ENCODE assay signal across 8 mouse cellular contexts in genomic region chr7:102222336-102222735, GRCm38 (mm10). TPM values are rescaled to one million over a fixed set of nuclear protein-coding genes. Genes with fewer than 3 reads are reported as not detected.
DNase-seq lines count a peak whose midpoint lies in the region; ATAC-seq and TF ChIP-seq lines count a peak whose summit lies in the region.

No protein-coding gene starts in this region.

- peak; percentile 86 for ATAC-seq in granulocyte monocyte progenitor cell, adult 5-6 weeks (replicated peaks; ENCODE audit: poor library complexity, severe bottlenecking)

- H3K4me1 ChIP-seq in testis, adult 2 months (ENCODE audit: control insufficient read depth, insufficient read depth, low read length) = peaks cover 6% of the 10 kb centered on the region
- H3K4me1 ChIP-seq in cerebellum, adult 2 months (ENCODE audit: control insufficient read depth, insufficient read depth, low read length) = no peaks in the 10 kb centered on the region

- no peak for TF ChIP-seq POLR2A in testis, adult 2 months (IDR thresholded peaks at IDR 0.05; ENCODE audit: control insufficient read depth, low read depth, low read length)
- TF ChIP-seq POLR2A in cerebellum, adult 2 months (IDR thresholded peaks at IDR 0.05; ENCODE audit: borderline replicate concordance, insufficient read depth, low read length) = no peak

- no peaks in the 10 kb centered on the region for H3K36me3 ChIP-seq in testis, adult 2 months (ENCODE audit: control insufficient read depth, insufficient read depth, low read length)

- 3% methylated on average over 9 of the region's 13 CpGs for WGBS in cerebellum, adult 2 months

- peak overlapping the region; percentile 30; the same call in 1 of the 2 replicates for H3K27ac ChIP-seq in testis, adult 2 months (ENCODE audit: control insufficient read depth, insufficient read depth, low read depth, low read length)
- peak overlapping the region; percentile 19; the same call in 1 of the 2 replicates for H3K27ac ChIP-seq in cerebellum, adult 2 months (ENCODE audit: insufficient read depth, low read length)

- no peak for DNase-seq in testis, postnatal 14 days (ENCODE audit: low spot score)
- peak; percentile 42 to 65 for DNase-seq in cerebellum, adult 2 months
- DNase-seq in kidney, adult 8-10 months = peak; percentile 41 to 46
- peak; percentile 72 for DNase-seq in lung, postnatal 10 days
- DNase-seq in retina, postnatal 1 day = peak; percentile 82
- DNase-seq in left cerebral cortex, adult 18-20 months (ENCODE audit: low spot score in 2 of 2) = no peak

- TF ChIP-seq CTCF in testis, adult 2 months (IDR thresholded peaks at IDR 0.05; ENCODE audit: control insufficient read depth, insufficient read depth, insufficient replicate concordance, low read depth, low read length) = no peak
- peak; percentile 52; the same call in 1 of the 2 replicates for TF ChIP-seq CTCF in cerebellum, adult 2 months (IDR thresholded peaks at IDR 0.05; ENCODE audit: borderline replicate concordance, insufficient read depth, low read depth, low read length)

- H3K27me3 ChIP-seq in testis, adult 2 months (ENCODE audit: control insufficient read depth, insufficient read depth, low read length) = no peaks in the 10 kb centered on the region
- H3K27me3 ChIP-seq in cerebellum, adult 2 months (ENCODE audit: control insufficient read depth, insufficient read depth, low read length) = no peaks in the 10 kb centered on the region

- peak overlapping the region; percentile 71; the same call in 1 of the 2 replicates for H3K4me3 ChIP-seq in testis, adult 2 months (ENCODE audit: control insufficient read depth, low read depth, low read length)
- H3K4me3 ChIP-seq in cerebellum, adult 2 months (replicated peaks; ENCODE audit: insufficient read depth, low read depth, low read length) = peak overlapping the region; percentile 65

RNA-seq across cellular contexts. Expression of gene Pgap2, which starts 12.3 kb away (rescaled TPM):
- 304 and 321 TPM in 2 replicates for polyA plus RNA-seq in testis, adult 2 months (2012; rRNA removed)
- 32.9 and 35.2 TPM in 2 replicates for polyA plus RNA-seq in cerebellum, adult 2 months (2012; rRNA removed)
- total RNA-seq in granulocyte monocyte progenitor cell, adult 5-6 weeks (2014; fragmentation: Nextera tagmentation) = 62.0 and 85.6 TPM in 2 replicates
- total RNA-seq in granulocyte monocyte progenitor cell, adult 5-6 weeks (2017) = 47.1 and 48.4 TPM in 2 replicates
- total RNA-seq in left cerebral cortex, adult 18-20 months (2021) = 10 to 100 TPM; 20.5 to 21.2 TPM

RNA-seq across cellular contexts. Expression of gene Nup98, which starts 12.4 kb away (rescaled TPM):
- polyA plus RNA-seq in testis, adult 2 months (2012; rRNA removed) = 126 and 133 TPM in 2 replicates
- 19.0 and 20.2 TPM in 2 replicates for polyA plus RNA-seq in cerebellum, adult 2 months (2012; rRNA removed)
- total RNA-seq in granulocyte monocyte progenitor cell, adult 5-6 weeks (2014; fragmentation: Nextera tagmentation) = 59.8 and 78.4 TPM in 2 replicates
- total RNA-seq in granulocyte monocyte progenitor cell, adult 5-6 weeks (2017) = 42.2 and 45.3 TPM in 2 replicates
- total RNA-seq in left cerebral cortex, adult 18-20 months (2021) = 10 to 100 TPM; 43.3 to 45.6 TPM

RNA-seq across cellular contexts. Expression of gene Rhog, which starts 33.5 kb away (rescaled TPM):
- 11.2 and 13.2 TPM in 2 replicates for polyA plus RNA-seq in testis, adult 2 months (2012; rRNA removed)
- 71.1 and 87.6 TPM in 2 replicates for polyA plus RNA-seq in cerebellum, adult 2 months (2012; rRNA removed)
- 277 and 290 TPM in 2 replicates for total RNA-seq in granulocyte monocyte progenitor cell, adult 5-6 weeks (2014; fragmentation: Nextera tagmentation)
- 52.9 and 57.3 TPM in 2 replicates for total RNA-seq in granulocyte monocyte progenitor cell, adult 5-6 weeks (2017)
- 10 to 100 TPM; 21.7 to 22.5 TPM for total RNA-seq in left cerebral cortex, adult 18-20 months (2021)

RNA-seq across cellular contexts. Expression of gene Stim1, which starts 45.3 kb away (rescaled TPM):
- polyA plus RNA-seq in testis, adult 2 months (2012; rRNA removed) = 127 and 130 TPM in 2 replicates
- polyA plus RNA-seq in cerebellum, adult 2 months (2012; rRNA removed) = 84.9 and 87.5 TPM in 2 replicates
- total RNA-seq in granulocyte monocyte progenitor cell, adult 5-6 weeks (2014; fragmentation: Nextera tagmentation) = 30.5 and 48.2 TPM in 2 replicates
- total RNA-seq in granulocyte monocyte progenitor cell, adult 5-6 weeks (2017) = 22.9 and 28.3 TPM in 2 replicates
- 10 to 100 TPM; 74.4 to 80.5 TPM for total RNA-seq in left cerebral cortex, adult 18-20 months (2021)

Comparison
In these comparisons a context has a peak if more than half of its experiments do, and no peak if none do; other contexts are left out.
1. DNase-seq: peak in cerebellum, adult 2 months (2 of 2), kidney, adult 8-10 months (2 of 2), lung, postnatal 10 days (single experiment) and retina, postnatal 1 day (single experiment); none in testis, postnatal 14 days (single experiment) and left cerebral cortex, adult 18-20 months (0 of 2).